Mouse (Mus musculus): ENCODE measurements around the gene Tmem80.

DNA sequence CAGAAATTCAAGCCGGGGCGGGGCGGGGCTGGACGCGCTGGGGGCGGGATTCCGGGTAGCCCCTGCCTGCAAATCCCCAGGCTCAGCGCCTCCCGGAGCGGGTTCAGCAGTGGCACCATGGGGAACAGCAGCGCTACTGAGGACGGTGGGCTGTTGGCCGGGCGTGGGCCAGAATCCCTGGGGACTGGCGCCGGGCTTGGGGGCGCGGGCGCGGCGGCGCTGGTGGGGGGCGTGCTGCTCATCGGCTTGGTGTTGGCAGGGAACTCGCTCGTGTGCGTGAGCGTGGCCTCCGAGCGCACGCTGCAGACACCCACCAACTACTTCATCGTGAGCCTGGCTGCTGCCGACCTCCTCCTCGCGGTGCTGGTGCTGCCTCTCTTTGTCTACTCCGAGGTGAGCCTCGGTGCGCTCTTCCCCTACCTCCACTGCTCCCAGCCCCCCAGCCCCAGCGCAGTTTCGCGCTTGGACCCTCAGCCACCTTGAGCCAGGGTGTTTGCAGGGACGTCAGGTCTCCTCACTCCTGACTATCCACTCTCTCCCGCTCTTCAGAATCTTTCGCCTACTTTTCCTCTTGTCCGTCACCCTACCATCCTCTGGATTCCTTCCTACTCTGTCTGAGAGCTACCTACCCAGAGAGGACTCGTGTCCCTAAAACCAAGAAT lies 35.5 kb upstream of the Tmem80 start, which contains the start of gene Drd4:
- TF ChIP-seq CTCF (IDR thresholded peaks at IDR 0.05; ENCODE audit: insufficient read depth, low read depth, low read length) (no peak), POLR2A (IDR thresholded peaks at IDR 0.05; ENCODE audit: insufficient read depth, low read depth, low read length) (no peak)

Data from olfactory bulb, adult 2 months (tissue).